Mouse (Mus musculus) heart, embryonic 15.5 days (tissue): ENCODE measurements around the gene Fance. TPM values are rescaled to one million over a fixed set of nuclear protein-coding genes. Genes with fewer than 3 reads are reported as not detected.

Experiments
- ATAC-seq: fragments of 200-750 bp; cut with Nextera tagmentation; replicated peaks from 2 replicates; pipeline ENCODE4 v1.8.0; 2017; ENCODE audit warnings: low read depth, moderate TSS enrichment; ENCODE audit not compliant: insufficient number of reproducible peaks, insufficient read depth, low FRiP score
- H3K27ac ChIP-seq: fragments of 300-500 bp; sonication (generic); 2 replicates; pipeline ENCODE4 v1.5.1; 2015; ENCODE audit warnings: mild to moderate bottlenecking, inconsistent platforms
- H3K27me3 ChIP-seq: fragments of 300-500 bp; sonication (generic); 2 replicates; pipeline ENCODE4 v1.6.1; 2015; ENCODE audit warnings: inconsistent platforms
- H3K36me3 ChIP-seq: fragments of 300-500 bp; sonication (generic); 2 replicates; pipeline ENCODE4 v1.6.1; 2015; ENCODE audit warnings: mild to moderate bottlenecking, inconsistent platforms
- H3K4me1 ChIP-seq: fragments of 300-500 bp; sonication (generic); replicated peaks from 2 replicates; pipeline ENCODE4 v1.6.1; 2015; ENCODE audit warnings: inconsistent platforms
- H3K4me2 ChIP-seq: fragments of 300-500 bp; sonication (generic); 2 replicates; pipeline ENCODE4 v1.6.1; 2015; ENCODE audit warnings: inconsistent platforms, mild to moderate bottlenecking, moderate library complexity
- H3K4me3 ChIP-seq: fragments of 300-500 bp; sonication (generic); 2 replicates; pipeline ENCODE4 v1.5.1; 2015; ENCODE audit warnings: mild to moderate bottlenecking, inconsistent platforms
- H3K9ac ChIP-seq: fragments of 300-500 bp; sonication (generic); 2 replicates; pipeline ENCODE4 v1.6.1; 2015; ENCODE audit warnings: mild to moderate bottlenecking, inconsistent platforms
- H3K9me3 ChIP-seq: fragments of 300-500 bp; sonication (generic); replicated peaks from 2 replicates; pipeline ENCODE4 v1.6.1; 2016; ENCODE audit warnings: inconsistent platforms
- WGBS: fragments of 180-500 bp; shearing (Covaris S2); methylation state at CpG from one replicate; pipeline ENCODE4 v1.1.7; 2015; ENCODE audit warnings: mixed read lengths; 5-methylcytosine and 5-hydroxymethylcytosine counted together
- polyA plus RNA-seq: library from polyadenylated mRNA; unstranded; fragments of >200 nt; fragmentation: Nextera tagmentation; extraction: Ambion mirVana; gene quantifications from 2 replicates; pipeline ENCODE4 v1.2.1, GENCODE M21; 2015

Fance gene
- polyA plus RNA-seq, 1 experiment from 2014 or later = 18.8 TPM

DNA sequence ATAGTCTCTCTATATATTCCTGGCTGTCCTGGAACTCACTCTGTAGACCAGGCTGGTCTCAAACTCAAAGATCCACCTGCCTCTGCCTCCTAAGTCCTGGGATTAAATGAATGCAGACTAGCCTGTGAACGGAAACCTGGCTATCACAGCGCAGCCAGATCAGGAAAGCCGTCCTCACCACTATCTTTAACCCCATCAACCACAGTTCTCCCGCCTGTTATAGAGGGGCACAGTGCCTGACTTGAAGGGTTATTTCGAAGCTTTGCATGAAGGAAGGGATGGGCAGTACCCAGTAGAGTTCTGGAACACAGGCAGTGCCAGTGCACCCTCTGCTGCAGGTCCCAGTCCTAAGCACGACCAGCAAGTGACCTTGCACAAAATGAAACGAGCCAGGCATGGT, 22.0 kb upstream of the Fance start:
- Histone ChIP-seq H3K27me3 (no peaks in the 10 kb centered on the region), H3K36me3 (0 out of 2 replicates have a peak, but pooled peaks cover 8% of the 10 kb centered on the region), H3K9ac (no peak overlapping the region), H3K4me1 (peaks cover 32% of the 10 kb centered on the region), H3K4me3 (no peak overlapping the region), H3K9me3 (no peaks in the 10 kb centered on the region), H3K27ac (no peak overlapping the region), H3K4me2 (no peak overlapping the region)
- ATAC-seq = no peak
- 72% methylated on average over 7 of the region's 7 CpGs for WGBS

DNA sequence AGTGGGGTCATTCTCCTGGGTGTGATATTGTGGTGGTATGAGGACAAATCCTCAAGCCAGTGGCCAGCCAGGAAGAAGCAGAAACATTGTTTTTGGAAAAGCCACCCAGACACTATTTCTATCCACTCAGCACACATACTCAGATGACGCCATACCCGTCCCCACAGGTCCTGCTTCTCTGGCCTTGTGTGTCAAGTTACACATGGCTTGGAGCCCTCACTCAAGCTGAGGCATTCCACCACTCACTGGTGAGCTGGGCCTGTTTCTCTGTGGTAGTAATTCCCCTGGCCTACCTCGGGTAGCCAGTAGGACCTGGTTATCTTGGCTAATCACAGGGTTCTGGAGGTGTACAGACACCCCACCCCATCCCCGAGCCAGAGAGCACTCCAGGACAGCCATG, 19.6 kb upstream of the Fance start:
- Histone ChIP-seq H3K9me3 (no peaks in the 10 kb centered on the region), H3K4me3 (no peak overlapping the region), H3K4me1 (peaks cover 18% of the 10 kb centered on the region), H3K27ac (no peak overlapping the region), H3K4me2 (no peak overlapping the region), H3K9ac (no peak overlapping the region), H3K36me3 (peaks cover 18% of the 10 kb centered on the region; the same call in 1 of the 2 replicates), H3K27me3 (no peaks in the 10 kb centered on the region)
- 64% methylated on average over 4 of the region's 4 CpGs for WGBS
- ATAC-seq = no peak

GRCm38 (mm10) chr17:28294449-28295333, 18.6 kb upstream of the Fance start:
- WGBS = 58% methylated on average over 17 of the region's 17 CpGs
- H3K9ac ChIP-seq = no peak overlapping the region
- H3K9me3 ChIP-seq = no peaks in the 10 kb centered on the region
- ATAC-seq = no peak
- peaks cover 21% of the 10 kb centered on the region for H3K4me1 ChIP-seq
- peaks cover 21% of the 10 kb centered on the region; the same call in 1 of the 2 replicates for H3K36me3 ChIP-seq
- peak overlapping the region; percentile 3; the same call in 1 of the 2 replicates for H3K27ac ChIP-seq
- no peaks in the 10 kb centered on the region for H3K27me3 ChIP-seq
- no peak overlapping the region for H3K4me3 ChIP-seq
- no peak overlapping the region for H3K4me2 ChIP-seq

DNA sequence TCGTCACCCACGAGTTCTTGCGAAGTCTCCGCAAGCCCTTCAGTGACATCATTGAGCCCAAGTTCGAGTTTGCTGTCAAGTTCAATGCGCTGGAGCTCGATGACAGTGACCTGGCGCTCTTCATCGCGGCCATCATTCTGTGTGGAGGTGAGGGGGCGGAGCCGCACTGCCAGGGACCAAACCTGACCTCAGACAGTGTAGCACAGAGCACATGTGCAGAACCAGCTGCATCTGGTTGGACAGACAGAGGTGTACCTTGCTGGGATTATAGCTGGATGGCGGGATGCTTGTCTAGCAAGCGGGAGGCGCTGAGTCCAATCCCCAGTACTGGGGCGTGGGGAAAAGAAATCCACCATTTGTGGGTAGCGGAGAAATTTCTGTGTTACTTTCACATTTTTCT, 14.4 kb upstream of the Fance start:
- Histone ChIP-seq H3K4me3 (no peak overlapping the region), H3K4me1 (peaks cover 13% of the 10 kb centered on the region; the same call in 1 of the 2 replicates), H3K27me3 (no peaks in the 10 kb centered on the region), H3K9ac (no peak overlapping the region), H3K27ac (no peak overlapping the region), H3K4me2 (no peak overlapping the region), H3K9me3 (no peaks in the 10 kb centered on the region), H3K36me3 (peaks cover 16% of the 10 kb centered on the region; the same call in 1 of the 2 replicates)
- no peak for ATAC-seq
- 93% methylated on average over 17 of the region's 17 CpGs for WGBS

DNA sequence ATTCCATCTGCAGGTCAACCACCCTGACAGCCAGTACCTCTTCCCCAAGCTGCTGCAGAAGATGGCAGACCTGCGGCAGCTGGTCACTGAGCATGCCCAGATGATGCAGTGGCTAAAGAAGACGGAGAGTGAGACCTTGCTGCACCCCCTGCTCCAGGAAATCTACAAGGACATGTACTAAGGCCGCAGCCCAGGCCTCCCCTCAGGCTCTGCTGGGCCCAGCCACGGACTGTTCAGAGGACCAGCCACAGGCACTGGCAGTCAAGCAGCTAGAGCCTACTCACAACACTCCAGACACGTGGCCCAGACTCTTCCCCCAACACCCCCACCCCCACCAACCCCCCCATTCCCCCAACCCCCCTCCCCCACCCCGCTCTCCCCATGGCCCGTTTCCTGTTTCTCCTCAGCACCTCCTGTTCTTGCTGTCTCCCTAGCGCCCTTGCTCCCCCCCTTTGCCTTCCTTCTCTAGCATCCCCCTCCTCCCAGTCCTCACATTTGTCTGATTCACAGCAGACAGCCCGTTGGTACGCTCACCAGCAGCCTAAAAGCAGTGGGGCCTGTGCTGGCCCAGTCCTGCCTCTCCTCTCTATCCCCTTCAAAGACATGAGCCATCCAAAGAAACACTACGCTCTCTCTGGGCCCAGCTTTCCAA, 13.5 kb upstream of the Fance start:
- no peak overlapping the region for H3K27ac ChIP-seq
- no peak overlapping the region for H3K4me3 ChIP-seq
- H3K9ac ChIP-seq = no peak overlapping the region
- WGBS = 54% methylated on average over 11 of the region's 11 CpGs
- no peak overlapping the region for H3K4me2 ChIP-seq
- no peaks in the 10 kb centered on the region for H3K27me3 ChIP-seq
- no peak for ATAC-seq
- no peaks in the 10 kb centered on the region for H3K9me3 ChIP-seq
- 0 out of 2 replicates have a peak, but pooled peaks cover 8% of the 10 kb centered on the region for H3K4me1 ChIP-seq
- H3K36me3 ChIP-seq = peaks cover 16% of the 10 kb centered on the region; the same call in 1 of the 2 replicates

GRCm38 (mm10) chr17:28300323-28300722, 13.0 kb upstream of the Fance start:
- 56% methylated on average over 9 of the region's 9 CpGs for WGBS
- no peaks in the 10 kb centered on the region for H3K27me3 ChIP-seq
- H3K9ac ChIP-seq = no peak overlapping the region
- 0 out of 2 replicates have a peak, but pooled peaks cover 6% of the 10 kb centered on the region for H3K4me1 ChIP-seq
- no peak overlapping the region for H3K4me2 ChIP-seq
- no peak overlapping the region for H3K4me3 ChIP-seq
- H3K27ac ChIP-seq = no peak overlapping the region
- no peak for ATAC-seq
- H3K36me3 ChIP-seq = peaks cover 16% of the 10 kb centered on the region; the same call in 1 of the 2 replicates
- H3K9me3 ChIP-seq = no peaks in the 10 kb centered on the region

DNA sequence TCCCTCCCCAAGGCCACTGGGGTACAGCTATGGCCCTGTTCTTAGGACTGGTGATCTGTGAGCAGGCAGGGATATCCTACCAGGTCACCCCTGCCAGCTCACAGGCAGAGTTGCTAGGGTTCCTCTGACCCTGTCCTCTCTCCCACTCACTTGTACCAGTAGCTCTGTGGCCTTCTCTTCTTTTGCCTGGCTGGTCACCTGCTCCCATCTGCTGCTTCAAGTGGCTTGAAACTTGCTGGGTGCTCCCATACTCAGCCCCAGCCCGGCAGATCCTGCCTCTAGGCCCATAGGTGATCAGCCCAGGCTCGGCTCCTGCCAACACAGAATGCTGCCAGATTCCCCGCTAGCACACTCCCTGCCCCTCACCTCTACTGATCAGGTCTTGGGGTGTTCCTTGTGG, 12.5 kb upstream of the Fance start:
- no peak overlapping the region for H3K27ac ChIP-seq
- WGBS = 51% methylated on average over 3 of the region's 3 CpGs
- H3K9ac ChIP-seq = no peak overlapping the region
- H3K4me2 ChIP-seq = no peak overlapping the region
- ATAC-seq = no peak
- no peaks in the 10 kb centered on the region for H3K9me3 ChIP-seq
- H3K36me3 ChIP-seq = peaks cover 16% of the 10 kb centered on the region; the same call in 1 of the 2 replicates
- H3K27me3 ChIP-seq = no peaks in the 10 kb centered on the region
- H3K4me1 ChIP-seq = 0 out of 2 replicates have a peak, but pooled peaks cover 6% of the 10 kb centered on the region
- no peak overlapping the region for H3K4me3 ChIP-seq

DNA sequence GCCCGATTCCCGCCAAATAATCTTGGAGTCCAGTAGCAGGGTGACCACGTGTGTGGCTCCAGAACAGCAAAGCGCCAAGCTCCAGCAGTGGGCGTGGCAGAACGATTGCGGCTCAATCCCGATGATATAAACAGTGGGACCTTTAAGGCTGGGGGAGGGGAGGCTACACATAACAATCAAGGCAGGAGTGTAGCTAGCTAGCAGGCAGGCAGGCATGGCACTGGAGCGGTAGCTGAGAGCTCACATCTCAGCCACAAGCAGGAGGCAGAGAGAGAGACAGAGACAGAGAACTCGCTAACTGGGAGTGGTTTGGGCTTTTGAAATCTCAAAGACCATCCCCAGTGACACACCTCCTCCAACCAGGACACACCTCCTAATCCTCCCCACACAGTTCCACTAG, 8.1 kb upstream of the Fance start:
- Histone ChIP-seq H3K36me3 (no peaks in the 10 kb centered on the region), H3K4me3 (no peak overlapping the region), H3K9me3 (no peaks in the 10 kb centered on the region), H3K4me1 (peaks cover 6% of the 10 kb centered on the region), H3K4me2 (no peak overlapping the region), H3K27me3 (no peaks in the 10 kb centered on the region), H3K9ac (no peak overlapping the region), H3K27ac (no peak overlapping the region)
- ATAC-seq = no peak
- WGBS = 52% methylated on average over 10 of the region's 10 CpGs

GRCm38 (mm10) chr17:28308297-28309195, 4.8 kb upstream of the Fance start:
- H3K27me3 ChIP-seq = no peaks in the 10 kb centered on the region
- no peak for ATAC-seq
- peak overlapping the region; percentile 28; the same call in 1 of the 2 replicates for H3K9ac ChIP-seq
- peaks cover 14% of the 10 kb centered on the region for H3K4me1 ChIP-seq
- H3K4me3 ChIP-seq = peak overlapping the region; percentile 24
- no peaks in the 10 kb centered on the region for H3K36me3 ChIP-seq
- H3K9me3 ChIP-seq = no peaks in the 10 kb centered on the region
- H3K27ac ChIP-seq = peak overlapping the region; percentile 45; the same call in 1 of the 2 replicates
- H3K4me2 ChIP-seq = peak overlapping the region; percentile 57
- 14% methylated on average over 18 of the region's 18 CpGs for WGBS

DNA sequence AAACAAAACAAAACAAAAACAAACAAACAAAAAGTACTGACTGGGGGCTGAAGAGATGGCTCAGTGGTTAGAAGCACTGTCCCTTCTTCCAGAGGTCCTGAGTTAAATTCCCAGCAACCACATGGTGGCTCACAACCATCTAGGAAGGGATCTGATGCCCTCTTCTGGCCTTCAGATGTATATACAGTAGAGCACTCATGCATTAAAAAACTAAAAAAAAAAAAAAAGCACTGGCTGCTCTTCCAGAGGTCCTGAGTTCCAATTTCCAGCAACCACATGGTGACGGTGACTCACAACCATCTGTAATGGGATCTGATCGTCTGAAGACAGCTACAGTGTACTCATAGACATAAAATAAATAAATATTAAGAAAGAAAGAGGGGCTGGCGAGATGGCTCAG, 2.5 kb upstream of the Fance start:
- no peak overlapping the region for H3K9ac ChIP-seq
- no peaks in the 10 kb centered on the region for H3K27me3 ChIP-seq
- no peaks in the 10 kb centered on the region for H3K9me3 ChIP-seq
- no peak overlapping the region for H3K27ac ChIP-seq
- H3K4me3 ChIP-seq = no peak overlapping the region
- no peaks in the 10 kb centered on the region; the same call in 1 of the 2 replicates for H3K36me3 ChIP-seq
- H3K4me2 ChIP-seq = no peak overlapping the region
- H3K4me1 ChIP-seq = peaks cover 31% of the 10 kb centered on the region
- no peak for ATAC-seq
- 83% methylated on average over 3 of the region's 3 CpGs for WGBS
